Mouse (Mus musculus): Measurements from ENCODE around the gene Ppp2r2d. TPM values are rescaled to one million over a fixed set of nuclear protein-coding genes. Genes with fewer than 3 reads are reported as not detected.
A peak's percentile ranks its signal among the peaks of the same experiment; 100 is the strongest.

Gene Ppp2r2d
- polyA plus RNA-seq, 1 experiment from 2014 or later: 49.3 TPM

GRCm38 (mm10) chr7:138845111-138845510 is 768 bp upstream of the Ppp2r2d start:
- Histone ChIP-seq H3K9me3 (no peaks in the 10 kb centered on the region), H3K4me1 (peaks cover 41% of the 10 kb centered on the region), H3K27ac (replicated peaks) (peak overlapping the region; percentile 98; the same call in 1 of the 2 replicates), H3K36me3 (replicated peaks) (peaks cover 17% of the 10 kb centered on the region), H3K27me3 (replicated peaks; ENCODE audit: low read depth, poor library complexity, severe bottlenecking) (no peaks in the 10 kb centered on the region), H3K4me3 (peak overlapping the region; percentile 90)
- no peak for DNase-seq (ENCODE audit: low spot score)
- 52% methylated on average over 8 of the region's 8 CpGs for WGBS

DNA sequence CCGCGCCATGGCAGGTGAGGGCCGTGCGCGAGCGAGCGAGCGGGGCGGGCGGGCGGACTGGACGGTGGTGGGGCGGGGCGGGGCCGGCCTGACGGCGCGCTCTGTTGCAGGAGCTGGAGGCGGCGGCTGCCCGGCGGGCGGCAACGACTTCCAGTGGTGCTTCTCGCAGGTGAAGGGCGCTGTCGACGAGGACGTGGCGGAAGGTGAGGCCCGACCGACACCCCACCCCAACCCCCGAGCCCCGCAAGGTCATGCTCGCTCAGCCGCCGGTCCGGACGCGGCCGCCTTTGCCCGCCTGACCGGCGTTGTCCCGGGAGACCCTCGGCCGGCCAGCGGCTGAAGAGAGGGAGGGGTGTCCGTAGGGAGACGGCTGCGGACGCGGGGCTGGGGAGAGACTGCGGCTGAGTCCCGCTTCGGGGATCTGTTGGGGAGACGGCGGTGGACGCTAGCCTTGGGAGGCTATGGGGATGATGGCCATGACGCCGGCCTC is 668 bp downstream of the Ppp2r2d start:
- WGBS: under 1% methylated on average over 61 of the region's 61 CpGs
- Histone ChIP-seq H3K27me3 (replicated peaks; ENCODE audit: low read depth, poor library complexity, severe bottlenecking) (no peaks in the 10 kb centered on the region), H3K27ac (replicated peaks) (peak overlapping the region; percentile 98), H3K9me3 (no peaks in the 10 kb centered on the region), H3K4me1 (peaks cover 41% of the 10 kb centered on the region), H3K4me3 (peak overlapping the region; percentile 90), H3K36me3 (replicated peaks) (peaks cover 30% of the 10 kb centered on the region)
- no peak for DNase-seq (ENCODE audit: low spot score)

- H3K4me3 ChIP-seq: peak overlapping the region; percentile 90
- DNase-seq (ENCODE audit: low spot score): no peak
- no peaks in the 10 kb centered on the region for H3K9me3 ChIP-seq
- peak overlapping the region; percentile 98 for H3K27ac ChIP-seq (replicated peaks)
- peaks cover 41% of the 10 kb centered on the region for H3K4me1 ChIP-seq
- 58% methylated on average over 13 of the region's 13 CpGs for WGBS
- H3K36me3 ChIP-seq (replicated peaks): peaks cover 39% of the 10 kb centered on the region
- no peaks in the 10 kb centered on the region for H3K27me3 ChIP-seq (replicated peaks; ENCODE audit: low read depth, poor library complexity, severe bottlenecking)
Observed at GRCm38 (mm10) chr7:138847316-138848027, 1.6 kb downstream of the Ppp2r2d start.

DNA sequence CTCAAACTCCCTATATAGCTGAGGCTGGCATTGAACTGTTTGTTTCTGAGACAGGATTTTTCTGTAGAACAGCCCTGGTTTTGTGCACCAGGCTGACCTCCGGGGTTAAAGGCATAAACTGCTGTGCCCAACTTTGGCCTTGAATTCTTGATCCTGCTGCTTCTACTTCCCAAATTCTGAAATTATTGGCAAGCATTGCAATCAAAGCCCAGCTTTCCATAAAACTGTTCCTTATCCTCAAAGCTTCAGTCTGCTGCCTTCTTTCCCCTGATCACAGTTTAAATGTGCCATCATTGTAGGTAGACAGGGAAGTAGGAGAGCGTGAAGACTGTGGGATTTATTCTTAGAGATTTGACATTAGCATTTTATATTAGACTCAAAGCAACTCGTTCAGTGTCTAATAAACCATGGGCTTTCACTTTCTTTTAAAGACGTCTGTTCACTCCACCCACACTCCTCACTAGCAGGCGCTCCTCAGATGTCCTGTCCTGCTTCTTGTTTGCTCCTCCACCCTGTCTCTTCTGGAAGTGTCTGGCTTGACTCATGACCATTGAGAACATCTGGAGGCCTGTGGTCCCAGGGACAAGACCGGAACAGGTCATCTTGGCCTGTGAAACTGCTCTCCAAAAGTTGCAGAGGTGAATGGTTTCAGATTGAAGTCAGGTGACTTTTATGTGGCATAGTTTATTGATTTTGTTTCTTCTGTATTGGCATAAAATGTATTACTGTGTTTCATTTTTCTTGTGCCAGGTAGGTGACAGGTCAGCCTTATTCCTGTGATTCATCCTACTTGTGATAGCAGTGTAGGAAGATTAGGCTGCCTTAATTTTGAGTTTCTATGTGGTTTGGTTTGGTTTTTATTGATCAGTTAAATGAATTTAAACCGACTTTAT is 2.4 kb downstream of the Ppp2r2d start:
- WGBS: 86% methylated on average over 7 of the region's 7 CpGs
- peaks cover 47% of the 10 kb centered on the region for H3K36me3 ChIP-seq (replicated peaks)
- H3K4me1 ChIP-seq: peaks cover 41% of the 10 kb centered on the region
- no peaks in the 10 kb centered on the region for H3K27me3 ChIP-seq (replicated peaks; ENCODE audit: low read depth, poor library complexity, severe bottlenecking)
- no peak for DNase-seq (ENCODE audit: low spot score)
- no peak overlapping the region for H3K27ac ChIP-seq (replicated peaks)
- H3K4me3 ChIP-seq: peak overlapping the region; percentile 90
- no peaks in the 10 kb centered on the region for H3K9me3 ChIP-seq

GRCm38 (mm10) chr7:138850083-138850482 is 4.2 kb downstream of the Ppp2r2d start:
- Histone ChIP-seq H3K27ac (replicated peaks) (no peak overlapping the region), H3K4me3 (no peak overlapping the region), H3K27me3 (replicated peaks; ENCODE audit: low read depth, poor library complexity, severe bottlenecking) (no peaks in the 10 kb centered on the region), H3K36me3 (replicated peaks) (peaks cover 63% of the 10 kb centered on the region), H3K4me1 (peaks cover 23% of the 10 kb centered on the region), H3K9me3 (no peaks in the 10 kb centered on the region)
- DNase-seq (ENCODE audit: low spot score): no peak

DNA sequence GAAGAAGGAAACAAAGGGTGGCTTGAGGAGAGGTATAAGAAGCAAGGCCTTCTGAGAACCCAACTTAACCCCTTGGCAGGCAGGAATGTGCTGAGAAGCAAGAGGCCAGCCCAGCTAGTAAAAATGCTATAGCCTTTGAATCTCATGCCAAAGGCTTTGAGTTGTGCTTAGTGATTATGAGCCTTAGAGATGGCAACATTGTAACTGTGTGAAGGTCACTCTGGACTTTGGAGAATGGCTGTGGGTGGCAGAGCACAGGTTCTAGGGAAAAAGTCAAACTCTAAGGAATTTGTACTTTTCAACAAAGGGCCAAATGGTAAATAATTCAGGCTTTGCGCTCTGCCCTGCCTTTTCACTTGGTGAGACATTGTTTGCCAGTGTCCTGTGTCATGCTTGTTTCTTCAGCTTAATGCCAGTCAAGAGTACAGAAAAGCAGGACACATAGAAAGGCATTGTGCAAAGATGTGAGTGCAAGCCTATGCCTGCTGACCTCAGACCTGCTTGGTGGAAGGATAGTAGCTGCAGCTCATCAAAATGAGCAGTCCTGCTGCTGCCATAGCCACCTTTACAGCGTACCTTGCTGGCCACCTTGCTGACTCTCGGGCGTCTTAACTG is 7.6 kb downstream of the Ppp2r2d start:
- no peaks in the 10 kb centered on the region for H3K9me3 ChIP-seq
- peaks cover 89% of the 10 kb centered on the region for H3K36me3 ChIP-seq (replicated peaks)
- DNase-seq (ENCODE audit: low spot score): no peak
- no peak overlapping the region for H3K27ac ChIP-seq (replicated peaks)
- H3K4me3 ChIP-seq: no peak overlapping the region
- peaks cover 5% of the 10 kb centered on the region; the same call in 1 of the 2 replicates for H3K4me1 ChIP-seq
- 96% methylated on average over 4 of the region's 4 CpGs for WGBS
- no peaks in the 10 kb centered on the region for H3K27me3 ChIP-seq (replicated peaks; ENCODE audit: low read depth, poor library complexity, severe bottlenecking)

GRCm38 (mm10) chr7:138854201-138854600 is 8.3 kb downstream of the Ppp2r2d start:
- H3K36me3 ChIP-seq (replicated peaks): peaks cover 91% of the 10 kb centered on the region
- WGBS: 93% methylated on average over 2 of the region's 2 CpGs
- H3K9me3 ChIP-seq: no peaks in the 10 kb centered on the region

DNA sequence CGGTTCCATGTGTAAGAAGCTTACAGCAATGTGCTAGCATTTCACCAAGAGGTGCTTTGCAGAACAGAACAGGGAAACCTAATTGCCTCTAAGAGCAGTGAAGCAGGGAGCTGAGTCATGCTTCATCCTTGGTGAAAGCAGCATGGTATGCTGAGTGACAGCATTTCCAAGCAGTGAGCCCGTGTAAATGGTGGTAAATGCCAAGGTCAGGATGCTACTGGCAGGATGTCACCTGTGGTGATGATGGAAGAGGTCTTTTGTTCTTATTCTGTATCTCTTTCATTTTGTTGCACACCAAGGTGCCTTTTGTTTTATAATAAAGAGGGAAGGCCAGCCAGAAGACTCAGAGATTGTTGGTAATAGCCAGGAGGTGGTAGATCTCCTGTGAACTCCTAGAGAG is 10.8 kb downstream of the Ppp2r2d start:
- Histone ChIP-seq H3K27ac (replicated peaks) (no peak overlapping the region), H3K4me3 (no peak overlapping the region), H3K36me3 (replicated peaks) (peaks cover 88% of the 10 kb centered on the region), H3K27me3 (replicated peaks; ENCODE audit: low read depth, poor library complexity, severe bottlenecking) (no peaks in the 10 kb centered on the region), H3K4me1 (no peaks in the 10 kb centered on the region), H3K9me3 (no peaks in the 10 kb centered on the region)
- 82% methylated on average over 2 of the region's 2 CpGs for WGBS
- DNase-seq (ENCODE audit: low spot score): no peak

More at GRCm38 (mm10) chr7:138854201-138854600, 8.3 kb downstream of the Ppp2r2d start:
- no peak for DNase-seq (ENCODE audit: low spot score)
- Histone ChIP-seq H3K27me3 (replicated peaks; ENCODE audit: low read depth, poor library complexity, severe bottlenecking) (no peaks in the 10 kb centered on the region), H3K4me1 (peaks cover 5% of the 10 kb centered on the region; the same call in 1 of the 2 replicates), H3K4me3 (no peak overlapping the region), H3K27ac (replicated peaks) (no peak overlapping the region)

DNA sequence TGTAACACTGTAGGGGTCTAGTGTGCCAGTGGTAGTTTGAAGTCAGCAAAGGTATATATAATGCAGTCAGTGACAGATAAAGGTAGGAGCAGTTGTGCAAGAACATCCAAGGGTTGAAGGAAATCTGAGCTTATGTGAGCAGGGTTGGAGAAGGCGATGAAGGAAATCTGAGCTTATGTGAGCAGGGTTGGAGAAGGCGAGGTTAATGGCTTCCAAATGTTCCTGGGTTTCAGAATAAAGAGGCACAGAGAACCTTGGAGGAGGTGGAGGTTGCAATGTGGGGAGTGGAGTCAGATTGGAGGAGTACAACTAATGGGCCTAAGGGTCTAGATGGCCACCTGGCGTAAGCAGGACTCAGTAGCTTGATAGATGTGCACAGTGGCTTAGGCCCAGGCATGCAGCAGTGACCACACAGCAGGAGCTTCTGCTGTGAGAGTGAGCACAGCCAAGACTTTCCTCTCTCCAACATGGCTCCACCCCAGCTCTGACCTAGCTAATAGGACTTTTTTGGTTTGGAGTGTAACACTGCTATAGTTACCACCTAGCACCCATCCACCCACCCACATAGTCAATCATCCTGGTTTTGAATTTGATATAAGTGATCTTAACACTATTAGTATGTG is 18.2 kb downstream of the Ppp2r2d start:
- Histone ChIP-seq H3K4me1 (peaks cover 14% of the 10 kb centered on the region), H3K36me3 (replicated peaks) (peaks cover 49% of the 10 kb centered on the region), H3K9me3 (no peaks in the 10 kb centered on the region), H3K27me3 (replicated peaks; ENCODE audit: low read depth, poor library complexity, severe bottlenecking) (no peaks in the 10 kb centered on the region), H3K27ac (replicated peaks) (peak overlapping the region; percentile 40; the same call in 1 of the 2 replicates), H3K4me3 (no peak overlapping the region)
- 47% methylated on average over 3 of the region's 3 CpGs for WGBS
- DNase-seq (ENCODE audit: low spot score): peak; percentile 29

DNA sequence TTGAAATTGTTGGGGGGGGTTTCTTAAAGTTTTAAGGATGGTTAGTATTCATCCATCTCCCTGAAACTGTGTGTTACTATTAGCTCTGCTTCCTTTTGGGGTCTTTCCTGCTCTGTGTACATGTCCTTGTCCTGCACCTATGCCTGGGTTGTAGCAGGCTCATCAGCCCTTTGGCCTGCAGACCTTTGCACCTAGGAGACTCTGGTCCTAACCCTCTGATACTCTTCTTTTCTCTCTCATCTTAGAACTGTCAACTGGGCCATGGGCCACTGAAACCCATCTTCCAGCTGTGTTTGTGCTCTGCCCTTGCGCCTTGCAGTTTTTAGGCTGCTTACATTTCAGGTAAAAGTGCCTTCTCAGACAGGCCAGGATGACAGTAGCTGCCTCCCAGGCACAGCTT is 18.9 kb downstream of the Ppp2r2d start:
- Histone ChIP-seq H3K4me1 (peaks cover 14% of the 10 kb centered on the region), H3K36me3 (replicated peaks) (peaks cover 51% of the 10 kb centered on the region), H3K27ac (replicated peaks) (no peak overlapping the region), H3K4me3 (no peak overlapping the region), H3K27me3 (replicated peaks; ENCODE audit: low read depth, poor library complexity, severe bottlenecking) (no peaks in the 10 kb centered on the region), H3K9me3 (no peaks in the 10 kb centered on the region)
- no peak for DNase-seq (ENCODE audit: low spot score)
- 89% methylated on average over 1 of the region's 1 CpGs for WGBS

DNA sequence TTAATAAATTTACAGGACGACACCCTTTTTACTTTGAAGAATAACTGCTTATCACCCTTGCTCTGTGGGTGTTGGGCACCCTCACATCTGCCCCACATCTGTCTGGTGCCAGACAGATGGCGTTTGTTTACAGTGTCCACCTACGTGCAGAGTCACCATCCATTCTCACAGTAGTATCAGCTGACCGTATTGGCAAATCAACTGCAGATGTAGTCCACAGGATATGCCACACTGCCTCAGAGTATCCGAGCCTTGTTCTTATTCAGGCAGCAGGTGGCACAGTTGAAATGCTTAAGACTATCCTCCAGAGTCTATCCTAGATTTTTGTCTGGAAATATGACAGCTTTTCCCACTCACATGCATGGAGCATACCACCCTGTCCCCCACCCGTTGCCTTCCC is 21.4 kb downstream of the Ppp2r2d start:
- Histone ChIP-seq H3K36me3 (replicated peaks) (peaks cover 60% of the 10 kb centered on the region), H3K27me3 (replicated peaks; ENCODE audit: low read depth, poor library complexity, severe bottlenecking) (no peaks in the 10 kb centered on the region), H3K27ac (replicated peaks) (no peak overlapping the region), H3K9me3 (no peaks in the 10 kb centered on the region), H3K4me3 (no peak overlapping the region), H3K4me1 (peaks cover 14% of the 10 kb centered on the region)
- no peak for DNase-seq (ENCODE audit: low spot score)
- WGBS: 65% methylated on average over 6 of the region's 6 CpGs

GRCm38 (mm10) chr7:138868316-138868715 is 22.4 kb downstream of the Ppp2r2d start:
- DNase-seq (ENCODE audit: low spot score): no peak
- H3K36me3 ChIP-seq (replicated peaks): peaks cover 70% of the 10 kb centered on the region

More at GRCm38 (mm10) chr7:138868316-138868715, 22.4 kb downstream of the Ppp2r2d start:
- WGBS: 92% methylated on average over 4 of the region's 4 CpGs
- no peak overlapping the region for H3K27ac ChIP-seq (replicated peaks)
- H3K4me3 ChIP-seq: no peak overlapping the region
- H3K9me3 ChIP-seq: no peaks in the 10 kb centered on the region
- H3K4me1 ChIP-seq: peaks cover 11% of the 10 kb centered on the region
- H3K27me3 ChIP-seq (replicated peaks; ENCODE audit: low read depth, poor library complexity, severe bottlenecking): no peaks in the 10 kb centered on the region

All from embryonic facial prominence, embryonic 10.5 days (tissue).